Comparison of ENCODE assay signal across 8 mouse cellular contexts in the genomic region with DNA sequence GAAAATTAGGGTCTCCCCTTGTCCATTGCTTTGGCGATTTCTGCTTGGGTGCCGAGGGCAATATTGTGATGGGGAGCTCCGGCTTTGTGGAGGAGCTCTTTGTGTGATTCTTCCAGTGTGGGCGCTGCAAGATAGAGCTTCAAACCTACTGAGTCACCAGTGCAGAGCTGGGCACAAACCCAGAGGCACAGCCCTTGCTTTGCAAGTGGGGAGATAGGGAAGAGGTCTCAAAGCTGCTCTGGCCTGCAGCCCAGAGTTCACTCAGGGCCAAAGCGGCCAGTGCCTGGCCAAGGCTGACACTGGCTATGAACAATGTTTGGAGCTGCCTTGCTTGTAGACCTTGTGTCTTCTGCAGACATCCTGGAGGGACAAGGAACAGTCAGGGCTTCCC. TPM values are rescaled to one million over a fixed set of nuclear protein-coding genes. Genes with fewer than 3 reads are reported as not detected.
A peak's percentile ranks its signal among the peaks of the same experiment; 100 is the strongest.
DNase-seq lines count a peak whose midpoint lies in the region.

No protein-coding gene starts in this region.

- DNase-seq in adrenal gland, adult 18-20 months (ENCODE audit: low spot score in 2 of 2) = peak; percentile 45 to 64
- DNase-seq in cerebellum, adult 11 months = peak; percentile 72
- DNase-seq in gastrocnemius, postnatal 10 days = peak; percentile 85
- DNase-seq in layer of hippocampus, postnatal 36 days = peak; percentile 39 to 44
- DNase-seq in ovary, postnatal 14 days (ENCODE audit: low spot score) = peak; percentile 69
- no peak for DNase-seq in natural killer cell, adult 2 months (ENCODE audit: low spot score in 2 of 2)
- DNase-seq in spleen, postnatal 10 days (ENCODE audit: low spot score in 2 of 2) = no peak
- DNase-seq in spleen, postnatal 4 days (ENCODE audit: low spot score in 2 of 2) = no peak

RNA-seq across cellular contexts. Expression of a gene that starts 52.9 kb away (rescaled TPM):
- total RNA-seq in adrenal gland, adult 18-20 months (2021) = 10 to 100 TPM; 30.9 to 52.3 TPM
- 100 to 1,000 TPM; 162 to 196 TPM for total RNA-seq in gastrocnemius, postnatal 10 days (2021)
- total RNA-seq in layer of hippocampus, postnatal 36 days (2021) = 10 to 100 TPM; 24.8 to 27.2 TPM

Comparison
In these comparisons a context has a peak if more than half of its experiments do, and no peak if none do; other contexts are left out.
1. DNase-seq: peak in adrenal gland, adult 18-20 months (2 of 2), cerebellum, adult 11 months (single experiment), gastrocnemius, postnatal 10 days (single experiment), layer of hippocampus, postnatal 36 days (2 of 2) and ovary, postnatal 14 days (single experiment); none in natural killer cell, adult 2 months (0 of 2), spleen, postnatal 10 days (0 of 2) and spleen, postnatal 4 days (0 of 2).